Mouse (Mus musculus): ENCODE data around the gene Kcnh1. TPM values are rescaled to one million over a fixed set of nuclear protein-coding genes. Genes with fewer than 3 reads are reported as not detected.

Gene Kcnh1
- polyA plus RNA-seq, 1 experiment from 2014 or later = 1.4 TPM

- ATAC-seq (ENCODE audit: borderline replicate concordance, extremely low read depth, low FRiP score, low TSS enrichment) = no peak
- H3K36me3 ChIP-seq = no peaks in the 10 kb centered on the region
- H3K4me3 ChIP-seq = no peak overlapping the region
- no peaks in the 10 kb centered on the region for H3K27me3 ChIP-seq
- H3K9ac ChIP-seq = no peak overlapping the region
- no peak overlapping the region for H3K27ac ChIP-seq
- no peaks in the 10 kb centered on the region for H3K9me3 ChIP-seq
- 88% methylated on average over 14 of the region's 14 CpGs for WGBS
- H3K4me1 ChIP-seq = no peaks in the 10 kb centered on the region
- H3K4me2 ChIP-seq = no peak overlapping the region
These were observed 231.0 kb downstream of the Kcnh1 start for GRCm38 (mm10) chr1:192421377-192422166.

- Histone ChIP-seq H3K27me3 (no peaks in the 10 kb centered on the region), H3K9ac (no peak overlapping the region), H3K4me2 (no peak overlapping the region), H3K36me3 (no peaks in the 10 kb centered on the region), H3K4me1 (no peaks in the 10 kb centered on the region), H3K27ac (no peak overlapping the region), H3K9me3 (no peaks in the 10 kb centered on the region), H3K4me3 (no peak overlapping the region)
- 90% methylated on average over 2 of the region's 2 CpGs for WGBS
- ATAC-seq (ENCODE audit: borderline replicate concordance, extremely low read depth, low FRiP score, low TSS enrichment) = no peak
These were observed 240.8 kb downstream of the Kcnh1 start for GRCm38 (mm10) chr1:192431423-192431822.

- H3K4me2 ChIP-seq = no peak overlapping the region
- no peak overlapping the region for H3K4me3 ChIP-seq
- no peak overlapping the region for H3K9ac ChIP-seq
- 52% methylated on average over 2 of the region's 2 CpGs for WGBS
- H3K9me3 ChIP-seq = no peaks in the 10 kb centered on the region
- H3K27ac ChIP-seq = no peak overlapping the region
- H3K27me3 ChIP-seq = no peaks in the 10 kb centered on the region
- H3K36me3 ChIP-seq = no peaks in the 10 kb centered on the region
- peak; percentile 35; the same call in 1 of the 2 replicates for ATAC-seq (ENCODE audit: borderline replicate concordance, extremely low read depth, low FRiP score, low TSS enrichment)
- H3K4me1 ChIP-seq = no peaks in the 10 kb centered on the region
These were observed 244.9 kb downstream of the Kcnh1 start for GRCm38 (mm10) chr1:192435503-192435902.

- WGBS = 65% methylated on average over 6 of the region's 6 CpGs
- H3K27me3 ChIP-seq = no peaks in the 10 kb centered on the region
- H3K9ac ChIP-seq = no peak overlapping the region
- no peaks in the 10 kb centered on the region for H3K36me3 ChIP-seq
- H3K4me2 ChIP-seq = no peak overlapping the region
- H3K4me1 ChIP-seq = peaks cover 3% of the 10 kb centered on the region; the same call in 1 of the 2 replicates
- no peaks in the 10 kb centered on the region for H3K9me3 ChIP-seq
- ATAC-seq (ENCODE audit: borderline replicate concordance, extremely low read depth, low FRiP score, low TSS enrichment) = no peak
- H3K4me3 ChIP-seq = no peak overlapping the region
- no peak overlapping the region for H3K27ac ChIP-seq
These were observed 248.7 kb downstream of the Kcnh1 start for GRCm38 (mm10) chr1:192439151-192439837.

GRCm38 (mm10) chr1:192442772-192443445, 252.3 kb downstream of the Kcnh1 start:
- H3K9ac ChIP-seq = no peak overlapping the region
- H3K27ac ChIP-seq = no peak overlapping the region
- H3K4me2 ChIP-seq = no peak overlapping the region
- no peaks in the 10 kb centered on the region for H3K36me3 ChIP-seq
- H3K27me3 ChIP-seq = no peaks in the 10 kb centered on the region
- WGBS = 87% methylated on average over 5 of the region's 5 CpGs
- ATAC-seq (ENCODE audit: borderline replicate concordance, extremely low read depth, low FRiP score, low TSS enrichment) = no peak
- no peaks in the 10 kb centered on the region for H3K9me3 ChIP-seq
- no peak overlapping the region for H3K4me3 ChIP-seq
- peaks cover 8% of the 10 kb centered on the region; the same call in 1 of the 2 replicates for H3K4me1 ChIP-seq

GRCm38 (mm10) chr1:192443998-192444657, 253.6 kb downstream of the Kcnh1 start:
- H3K36me3 ChIP-seq = no peaks in the 10 kb centered on the region
- WGBS = 69% methylated on average over 20 of the region's 20 CpGs
- no peak overlapping the region for H3K27ac ChIP-seq

GRCm38 (mm10) chr1:192444658-192445447, 254.3 kb downstream of the Kcnh1 start:
- WGBS = 44% methylated on average over 7 of the region's 7 CpGs
- H3K9ac ChIP-seq = no peak overlapping the region

More at GRCm38 (mm10) chr1:192443998-192444657, 253.6 kb downstream of the Kcnh1 start:
- Histone ChIP-seq H3K9ac (no peak overlapping the region), H3K4me3 (no peak overlapping the region), H3K4me2 (no peak overlapping the region), H3K27me3 (no peaks in the 10 kb centered on the region), H3K9me3 (no peaks in the 10 kb centered on the region), H3K4me1 (peaks cover 8% of the 10 kb centered on the region; the same call in 1 of the 2 replicates)
- ATAC-seq (ENCODE audit: borderline replicate concordance, extremely low read depth, low FRiP score, low TSS enrichment) = no peak

GRCm38 (mm10) chr1:192446158-192446557, 255.6 kb downstream of the Kcnh1 start:
- no peak overlapping the region for H3K4me2 ChIP-seq
- H3K4me1 ChIP-seq = peaks cover 11% of the 10 kb centered on the region
- no peak overlapping the region for H3K9ac ChIP-seq
- WGBS = 55% methylated on average over 5 of the region's 5 CpGs
- no peak for ATAC-seq (ENCODE audit: borderline replicate concordance, extremely low read depth, low FRiP score, low TSS enrichment)
- no peaks in the 10 kb centered on the region for H3K27me3 ChIP-seq
- H3K27ac ChIP-seq = no peak overlapping the region
- no peak overlapping the region for H3K4me3 ChIP-seq
- H3K36me3 ChIP-seq = no peaks in the 10 kb centered on the region
- H3K9me3 ChIP-seq = no peaks in the 10 kb centered on the region

More at GRCm38 (mm10) chr1:192444658-192445447, 254.3 kb downstream of the Kcnh1 start:
- Histone ChIP-seq H3K36me3 (no peaks in the 10 kb centered on the region), H3K4me1 (peaks cover 8% of the 10 kb centered on the region; the same call in 1 of the 2 replicates), H3K27me3 (no peaks in the 10 kb centered on the region), H3K4me3 (no peak overlapping the region), H3K27ac (no peak overlapping the region), H3K4me2 (no peak overlapping the region), H3K9me3 (no peaks in the 10 kb centered on the region)
- no peak; the same call in 1 of the 2 replicates for ATAC-seq (ENCODE audit: borderline replicate concordance, extremely low read depth, low FRiP score, low TSS enrichment)

GRCm38 (mm10) chr1:192447666-192448065, 257.1 kb downstream of the Kcnh1 start:
- Histone ChIP-seq H3K4me3 (no peak overlapping the region), H3K4me2 (no peak overlapping the region), H3K27ac (no peak overlapping the region), H3K4me1 (peaks cover 11% of the 10 kb centered on the region), H3K36me3 (no peaks in the 10 kb centered on the region), H3K9ac (no peak overlapping the region), H3K9me3 (no peaks in the 10 kb centered on the region), H3K27me3 (no peaks in the 10 kb centered on the region)
- ATAC-seq (ENCODE audit: borderline replicate concordance, extremely low read depth, low FRiP score, low TSS enrichment) = no peak
- 62% methylated on average over 2 of the region's 2 CpGs for WGBS

GRCm38 (mm10) chr1:192448512-192448911, 257.9 kb downstream of the Kcnh1 start:
- ATAC-seq (ENCODE audit: borderline replicate concordance, extremely low read depth, low FRiP score, low TSS enrichment) = no peak
- no peaks in the 10 kb centered on the region for H3K36me3 ChIP-seq
- 70% methylated on average over 1 of the region's 1 CpGs for WGBS
- H3K9ac ChIP-seq = no peak overlapping the region
- H3K4me1 ChIP-seq = peaks cover 11% of the 10 kb centered on the region
- no peak overlapping the region for H3K4me3 ChIP-seq
- H3K27ac ChIP-seq = no peak overlapping the region
- no peaks in the 10 kb centered on the region for H3K27me3 ChIP-seq
- no peak overlapping the region for H3K4me2 ChIP-seq
- no peaks in the 10 kb centered on the region for H3K9me3 ChIP-seq

Data from lung, embryonic 15.5 days (tissue).